Mouse (Mus musculus): ENCODE results near the gene Hbq1a. TPM values are rescaled to one million over a fixed set of nuclear protein-coding genes. Genes with fewer than 3 reads are reported as not detected.
"Not testable (repeated sequence)": the region's sequence is repeated elsewhere in the genome, so short reads cannot be mapped to it uniquely, and the experiment has no call there.

Hbq1a gene
- total RNA-seq, 2 experiments from 2014 or later = not detected

GRCm38 (mm10) chr11:32283091-32283777 lies 16.6 kb upstream of the Hbq1a start, which contains the start of gene Hba-a1:
Gene Hba-a1, plus strand, starts transcription at chr11:32283511.
- peak; percentile 63 for ATAC-seq (ENCODE audit: poor library complexity, severe bottlenecking)

- not testable (repeated sequence) for ATAC-seq (ENCODE audit: poor library complexity, severe bottlenecking)
These were observed 15.3 kb upstream of the Hbq1a start for GRCm38 (mm10) chr11:32284582-32284981.

- no peak for ATAC-seq (ENCODE audit: poor library complexity, severe bottlenecking)
These were observed 14.7 kb upstream of the Hbq1a start for GRCm38 (mm10) chr11:32285031-32285775.

GRCm38 (mm10) chr11:32285887-32286286 lies 14.0 kb upstream of the Hbq1a start:
- not testable (repeated sequence) for ATAC-seq (ENCODE audit: poor library complexity, severe bottlenecking)

GRCm38 (mm10) chr11:32286695-32287492 lies 13.0 kb upstream of the Hbq1a start, which contains the start of gene Hbq1b:
Gene Hbq1b, plus strand, starts transcription at chr11:32286965.
- ATAC-seq (ENCODE audit: poor library complexity, severe bottlenecking) = peak; percentile 73

- ATAC-seq (ENCODE audit: poor library complexity, severe bottlenecking) = no peak
These were observed 12.4 kb upstream of the Hbq1a start for GRCm38 (mm10) chr11:32287493-32287825.

- ATAC-seq (ENCODE audit: poor library complexity, severe bottlenecking) = not testable (repeated sequence)
These were observed 7.0 kb upstream of the Hbq1a start for GRCm38 (mm10) chr11:32292819-32293218.

GRCm38 (mm10) chr11:32293479-32293878 lies 6.4 kb upstream of the Hbq1a start:
- ATAC-seq (ENCODE audit: poor library complexity, severe bottlenecking) = not testable (repeated sequence)

- ATAC-seq (ENCODE audit: poor library complexity, severe bottlenecking) = peak; percentile 54
These were observed 3.7 kb upstream of the Hbq1a start, which contains the start of gene Hba-a2 for GRCm38 (mm10) chr11:32296203-32296602. Gene Hba-a2, plus strand, starts transcription at chr11:32296489.

- not testable (repeated sequence) for ATAC-seq (ENCODE audit: poor library complexity, severe bottlenecking)
These were observed 2.5 kb upstream of the Hbq1a start for GRCm38 (mm10) chr11:32297417-32297816.

- no peak for ATAC-seq (ENCODE audit: poor library complexity, severe bottlenecking)
These were observed 1.9 kb upstream of the Hbq1a start for GRCm38 (mm10) chr11:32297866-32298531.

GRCm38 (mm10) chr11:32298532-32298918 lies 1.3 kb upstream of the Hbq1a start:
- no peak for ATAC-seq (ENCODE audit: poor library complexity, severe bottlenecking)

- ATAC-seq (ENCODE audit: poor library complexity, severe bottlenecking) = peak; percentile 36
These were observed 704 bp downstream of the Hbq1a start for GRCm38 (mm10) chr11:32300279-32301267.

- no peak for ATAC-seq (ENCODE audit: poor library complexity, severe bottlenecking)
These were observed 1.6 kb downstream of the Hbq1a start for GRCm38 (mm10) chr11:32301506-32301905.

- ATAC-seq (ENCODE audit: poor library complexity, severe bottlenecking) = no peak
These were observed 3.1 kb downstream of the Hbq1a start for GRCm38 (mm10) chr11:32302824-32303419.

GRCm38 (mm10) chr11:32303455-32303854 lies 3.6 kb downstream of the Hbq1a start:
- no peak for ATAC-seq (ENCODE audit: poor library complexity, severe bottlenecking)

- ATAC-seq (ENCODE audit: poor library complexity, severe bottlenecking) = no peak
These were observed 7.1 kb downstream of the Hbq1a start for GRCm38 (mm10) chr11:32307006-32307405.

GRCm38 (mm10) chr11:32309446-32309845 lies 9.6 kb downstream of the Hbq1a start:
- no peak for ATAC-seq (ENCODE audit: poor library complexity, severe bottlenecking)

- ATAC-seq (ENCODE audit: poor library complexity, severe bottlenecking) = no peak
These were observed 10.1 kb downstream of the Hbq1a start for GRCm38 (mm10) chr11:32309928-32310327.

All from megakaryocyte, adult 5-6 weeks (primary cell).